Mouse (Mus musculus) spleen, adult 2 months (tissue): Measurements from ENCODE around the gene Gm17490.

ENCODE experiments used
- CTCF ChIP-seq: fragments of 200-500 bp; IDR thresholded peaks from 2 replicates; pipeline ENCODE4 v1.5.1; 2011; ENCODE audit warnings: mild to moderate bottlenecking, inconsistent platforms; ENCODE audit not compliant: insufficient read depth, insufficient read length, insufficient replicate concordance; ENCODE audit errors: extremely low read depth
- POLR2A ChIP-seq: fragments of 200-500 bp; IDR thresholded peaks from 2 replicates; pipeline ENCODE4 v1.6.1; 2011; ENCODE audit warnings: low read depth, low read length, inconsistent platforms

- TF ChIP-seq POLR2A = no peak
- no peak for TF ChIP-seq CTCF
Measured at GRCm38 (mm10) chr2:11635471-11636137, 9.5 kb upstream of the Gm17490 start.
